Mouse (Mus musculus) stomach, postnatal 0 days (tissue): Measurements from ENCODE around the gene Zdhhc17.

Experiments used
- CTCF ChIP-seq: IDR thresholded peaks from 2 replicates; pipeline ENCODE4 v1.5.1; 2016; ENCODE audit warnings: antibody characterized with exemption, low read depth, mild to moderate bottlenecking, moderate library complexity
- EP300 ChIP-seq: optimal IDR thresholded peaks from 2 replicates; pipeline ENCODE3; 2016; ENCODE audit warnings: antibody characterized with exemption

- TF ChIP-seq CTCF: no peak
- TF ChIP-seq EP300: no peak
Measured at GRCm38 (mm10) chr10:111014476-111014875, 4.5 kb upstream of the Zdhhc17 start.
